Mouse (Mus musculus) CD4-positive naive resting alpha-beta T cell, adult 76 days (primary cell): ENCODE data around the gene Mup1. TPM values are rescaled to one million over a fixed set of nuclear protein-coding genes. Genes with fewer than 3 reads are reported as not detected.

Experiments
- total RNA-seq: library from RNA; stranded (reverse); gene quantifications from one replicate; pipeline ENCODE4 v1.2.4, GENCODE M21; 2023

The Mup1 gene
- total RNA-seq = not detected

GRCm38 (mm10) chr4:60501860-60502259 is at the start of gene Mup1:
Mup1 (minus strand) TSS chr4:60501960.

Other genes with a start within 250 kb of the Mup1 start
- gene Mup9, start 80.0 kb downstream of the Mup1 start, total RNA-seq = not detected
- not detected for gene Mup10, start 80.2 kb upstream of the Mup1 start, total RNA-seq
- gene Mup11, start 160.5 kb upstream of the Mup1 start, total RNA-seq = not detected
- not detected for gene Mup12, start 239.4 kb upstream of the Mup1 start, total RNA-seq